Mouse (Mus musculus) liver, postnatal 0 days (tissue): ENCODE data around the gene Mrpl45. TPM values are rescaled to one million over a fixed set of nuclear protein-coding genes. Genes with fewer than 3 reads are reported as not detected.
A peak's percentile ranks its signal among the peaks of the same experiment; 100 is the strongest.

Experiments
- ATAC-seq: fragments of 200-750 bp; cut with Nextera tagmentation; 2 replicates; pipeline ENCODE4 v1.8.0; 2017; ENCODE audit warnings: mild to moderate bottlenecking, moderate library complexity
- DNase-seq: peaks from one replicate; pipeline ENCODE4 v3.0.0-alpha.2; 2016
- H3K27ac ChIP-seq: fragments of 300-500 bp; sonication (generic); 2 replicates; pipeline ENCODE4 v1.5.1; 2014; ENCODE audit warnings: antibody characterized with exemption, moderate library complexity, mild to moderate bottlenecking, low read depth
- H3K27me3 ChIP-seq: fragments of 300-500 bp; sonication (generic); 2 replicates; pipeline ENCODE4 v1.6.1; 2014; ENCODE audit warnings: low read length, control low read depth, mixed read lengths; ENCODE audit not compliant: insufficient read depth
- H3K36me3 ChIP-seq: fragments of 300-500 bp; sonication (generic); replicated peaks from 2 replicates; pipeline ENCODE4 v1.6.1; 2014; ENCODE audit warnings: mild to moderate bottlenecking, control low read depth, low read length, moderate library complexity, mixed read lengths; ENCODE audit not compliant: insufficient read depth
- H3K4me1 ChIP-seq: fragments of 300-500 bp; sonication (generic); 2 replicates; pipeline ENCODE4 v1.6.1; 2014; ENCODE audit warnings: antibody characterized with exemption, mild to moderate bottlenecking, control low read depth; ENCODE audit not compliant: insufficient read depth
- H3K4me2 ChIP-seq: fragments of 300-500 bp; sonication (generic); 2 replicates; pipeline ENCODE4 v1.6.1; 2014; ENCODE audit warnings: low read depth, mild to moderate bottlenecking, low read length, moderate library complexity, mixed read lengths
- H3K4me3 ChIP-seq: fragments of 300-500 bp; sonication (generic); 2 replicates; pipeline ENCODE4 v1.5.1; 2014; ENCODE audit warnings: low read depth, low read length
- H3K9ac ChIP-seq: fragments of 300-500 bp; sonication (generic); replicated peaks from 2 replicates; pipeline ENCODE4 v1.6.1; 2014; ENCODE audit warnings: mild to moderate bottlenecking, moderate library complexity
- H3K9me3 ChIP-seq: fragments of 300-500 bp; sonication (generic); 2 replicates; pipeline ENCODE4 v1.6.1; 2016; ENCODE audit warnings: mild to moderate bottlenecking, control low read depth, low read length, mixed read lengths
- CTCF ChIP-seq: sonication (generic); IDR thresholded peaks from 2 replicates; pipeline ENCODE4 v1.5.1; 2016; ENCODE audit warnings: antibody characterized with exemption, low read depth
- EP300 ChIP-seq: IDR thresholded peaks from 2 replicates; pipeline ENCODE4 v1.6.1; 2016; ENCODE audit warnings: antibody characterized with exemption, low read depth, mild to moderate bottlenecking
- WGBS: fragments of 180-500 bp; shearing (Covaris S2); extraction: QIAGEN DNeasy Blood & Tissue Kit; methylation state at CpG from one replicate; pipeline ENCODE4 v1.1.7; 2014; ENCODE audit not compliant: insufficient replicate concordance; 5-methylcytosine and 5-hydroxymethylcytosine counted together
- polyA plus RNA-seq: library from polyadenylated mRNA; unstranded; fragments of >200 nt; fragmentation: Nextera tagmentation; extraction: Ambion mirVana; gene quantifications from 2 replicates; pipeline ENCODE4 v1.2.1, GENCODE M21; 2015

Gene Mrpl45
- polyA plus RNA-seq, 1 experiment from 2014 or later, result 19.8 TPM

GRCm38 (mm10) chr11:97304631-97305030 is 10.9 kb upstream of the Mrpl45 start:
- H3K9ac ChIP-seq, result no peak overlapping the region
- H3K27ac ChIP-seq, result no peak overlapping the region
- H3K36me3 ChIP-seq, result no peaks in the 10 kb centered on the region
- H3K9me3 ChIP-seq, result no peaks in the 10 kb centered on the region
- no peak for ATAC-seq
- peaks cover 5% of the 10 kb centered on the region for H3K4me1 ChIP-seq
- no peak for DNase-seq
- TF ChIP-seq EP300 (no peak), CTCF (no peak)
- no peaks in the 10 kb centered on the region for H3K27me3 ChIP-seq
- no peak overlapping the region for H3K4me3 ChIP-seq
- H3K4me2 ChIP-seq, result no peak overlapping the region
- 75% methylated on average over 5 of the region's 5 CpGs for WGBS

DNA sequence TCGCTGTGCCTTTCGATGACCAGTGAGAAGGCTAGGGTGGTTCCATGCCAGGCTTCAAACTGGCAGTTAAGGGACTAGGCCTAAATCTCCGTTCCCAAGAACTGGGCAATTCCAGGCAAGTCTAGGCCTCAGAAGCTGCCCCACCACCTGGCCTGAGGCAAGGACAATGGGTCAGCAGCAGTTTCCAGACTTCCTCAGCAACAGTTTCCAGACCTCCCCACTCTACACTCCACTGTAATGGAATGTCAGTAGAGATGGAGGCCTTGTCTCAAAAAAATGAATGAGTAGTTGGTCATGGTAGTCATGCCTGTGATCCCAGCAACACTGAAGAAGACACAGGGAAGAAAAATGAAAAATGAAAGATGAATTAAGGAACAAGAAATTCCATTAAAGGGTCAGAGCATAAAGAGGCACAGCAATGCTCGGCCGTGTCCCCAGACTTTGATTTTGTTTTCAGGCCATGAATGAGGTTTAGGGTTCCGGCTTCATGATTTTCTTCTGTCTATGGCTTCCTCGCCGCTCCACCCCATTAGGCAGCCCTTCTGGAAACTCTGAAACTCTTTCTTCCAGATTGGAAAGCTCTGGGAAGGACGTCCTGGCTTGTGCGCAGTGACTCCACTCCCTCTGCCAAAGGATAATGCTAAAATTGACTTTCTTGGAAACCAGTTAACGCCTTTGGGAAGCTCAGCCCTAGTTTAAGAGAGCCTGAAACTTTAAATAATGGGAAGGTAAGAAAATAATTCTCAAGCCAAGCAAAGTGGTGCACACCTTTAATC is 8.0 kb upstream of the Mrpl45 start:
- 89% methylated on average over 11 of the region's 11 CpGs for WGBS
- Histone ChIP-seq H3K4me3 (no peak overlapping the region), H3K4me2 (no peak overlapping the region), H3K9ac (no peak overlapping the region), H3K27ac (no peak overlapping the region), H3K4me1 (peaks cover 16% of the 10 kb centered on the region), H3K36me3 (no peaks in the 10 kb centered on the region), H3K9me3 (no peaks in the 10 kb centered on the region), H3K27me3 (peaks cover 6% of the 10 kb centered on the region; the same call in 1 of the 2 replicates)
- TF ChIP-seq CTCF (no peak), EP300 (no peak)
- ATAC-seq (no peak), DNase-seq (no peak)

GRCm38 (mm10) chr11:97308806-97309450 is 6.6 kb upstream of the Mrpl45 start:
- Histone ChIP-seq H3K9me3 (no peaks in the 10 kb centered on the region), H3K4me1 (peaks cover 16% of the 10 kb centered on the region), H3K9ac (peak overlapping the region; percentile 57), H3K27me3 (peaks cover 6% of the 10 kb centered on the region; the same call in 1 of the 2 replicates), H3K27ac (peak overlapping the region; percentile 80), H3K4me2 (peak overlapping the region; percentile 89), H3K4me3 (peak overlapping the region; percentile 53), H3K36me3 (no peaks in the 10 kb centered on the region)
- ATAC-seq, result no peak
- no peak for DNase-seq
- WGBS, result 18% methylated on average over 3 of the region's 3 CpGs
- TF ChIP-seq CTCF (no peak), EP300 (no peak)

GRCm38 (mm10) chr11:97309451-97309836 is 6.1 kb upstream of the Mrpl45 start:
- 0% methylated on average over 9 of the region's 9 CpGs for WGBS
- H3K27ac ChIP-seq, result peak overlapping the region; percentile 80
- peak overlapping the region; percentile 89 for H3K4me2 ChIP-seq
- H3K27me3 ChIP-seq, result peaks cover 6% of the 10 kb centered on the region; the same call in 1 of the 2 replicates
- DNase-seq (peak; percentile 71), ATAC-seq (peak; percentile 70)
- peaks cover 16% of the 10 kb centered on the region for H3K4me1 ChIP-seq
- peak overlapping the region; percentile 57 for H3K9ac ChIP-seq
- no peaks in the 10 kb centered on the region for H3K9me3 ChIP-seq
- peak overlapping the region; percentile 53 for H3K4me3 ChIP-seq
- TF ChIP-seq CTCF (no peak), EP300 (no peak)
- H3K36me3 ChIP-seq, result no peaks in the 10 kb centered on the region

GRCm38 (mm10) chr11:97309911-97310571 is 5.5 kb upstream of the Mrpl45 start:
- H3K9me3 ChIP-seq, result no peaks in the 10 kb centered on the region
- H3K9ac ChIP-seq, result peak overlapping the region; percentile 57
- DNase-seq, result peak; percentile 68
- peaks cover 19% of the 10 kb centered on the region for H3K4me1 ChIP-seq
- under 1% methylated on average over 25 of the region's 25 CpGs for WGBS
- TF ChIP-seq CTCF (peak; percentile 85), EP300 (no peak)
- H3K4me2 ChIP-seq, result peak overlapping the region; percentile 89
- H3K4me3 ChIP-seq, result peak overlapping the region; percentile 53
- peaks cover 6% of the 10 kb centered on the region; the same call in 1 of the 2 replicates for H3K27me3 ChIP-seq
- peak; percentile 60 for ATAC-seq
- H3K27ac ChIP-seq, result peak overlapping the region; percentile 80
- H3K36me3 ChIP-seq, result no peaks in the 10 kb centered on the region
